Mouse (Mus musculus) liver, embryonic 16.5 days (tissue): ENCODE results near the gene Polr1a. TPM values are rescaled to one million over a fixed set of nuclear protein-coding genes. Genes with fewer than 3 reads are reported as not detected.

Experiments
- ATAC-seq: fragments of 200-750 bp; cut with Nextera tagmentation; 2 replicates; pipeline ENCODE4 v1.8.0; 2017; ENCODE audit warnings: low read depth, mild to moderate bottlenecking, moderate number of reproducible peaks, moderate library complexity
- H3K27ac ChIP-seq: fragments of 300-500 bp; sonication (generic); 2 replicates; pipeline ENCODE4 v1.5.1; 2014; ENCODE audit warnings: mild to moderate bottlenecking, low read length
- H3K27me3 ChIP-seq: fragments of 300-500 bp; sonication (generic); 2 replicates; pipeline ENCODE4 v1.6.1; 2014; ENCODE audit warnings: low read depth, low read length, mixed read lengths; ENCODE audit not compliant: control insufficient read depth, insufficient read depth
- H3K36me3 ChIP-seq: fragments of 300-500 bp; sonication (generic); 2 replicates; pipeline ENCODE4 v1.6.1; 2014; ENCODE audit warnings: mild to moderate bottlenecking; ENCODE audit not compliant: control insufficient read depth, insufficient read depth
- H3K4me1 ChIP-seq: fragments of 300-500 bp; sonication (generic); 2 replicates; pipeline ENCODE4 v1.6.1; 2014; ENCODE audit warnings: low read depth, low read length, mixed read lengths; ENCODE audit not compliant: control insufficient read depth
- H3K4me2 ChIP-seq: fragments of 300-500 bp; sonication (generic); 2 replicates; pipeline ENCODE4 v1.6.1; 2014; ENCODE audit warnings: low read depth, low read length, mixed read lengths
- H3K4me3 ChIP-seq: fragments of 300-500 bp; sonication (generic); 2 replicates; pipeline ENCODE4 v1.5.1; 2014; ENCODE audit warnings: low read depth, mild to moderate bottlenecking, low read length
- H3K9ac ChIP-seq: fragments of 300-500 bp; sonication (generic); 2 replicates; pipeline ENCODE4 v1.6.1; 2014; ENCODE audit warnings: low read depth, low read length
- H3K9me3 ChIP-seq: fragments of 300-500 bp; sonication (generic); replicated peaks from 2 replicates; pipeline ENCODE4 v1.6.1; 2016; ENCODE audit warnings: low read length; ENCODE audit not compliant: control insufficient read depth
- WGBS: fragments of 180-500 bp; shearing (Covaris S2); extraction: QIAGEN DNeasy Blood & Tissue Kit; methylation state at CpG from one replicate; pipeline ENCODE4 v1.1.7; 2014; ENCODE audit not compliant: insufficient replicate concordance; 5-methylcytosine and 5-hydroxymethylcytosine counted together
- polyA plus RNA-seq: library from polyadenylated mRNA; unstranded; fragments of >200 nt; fragmentation: Nextera tagmentation; extraction: Ambion mirVana; gene quantifications from 2 replicates; pipeline ENCODE4 v1.2.1, GENCODE M21; 2015

Polr1a gene
- polyA plus RNA-seq, 1 experiment from 2014 or later = 14.3 TPM

DNA sequence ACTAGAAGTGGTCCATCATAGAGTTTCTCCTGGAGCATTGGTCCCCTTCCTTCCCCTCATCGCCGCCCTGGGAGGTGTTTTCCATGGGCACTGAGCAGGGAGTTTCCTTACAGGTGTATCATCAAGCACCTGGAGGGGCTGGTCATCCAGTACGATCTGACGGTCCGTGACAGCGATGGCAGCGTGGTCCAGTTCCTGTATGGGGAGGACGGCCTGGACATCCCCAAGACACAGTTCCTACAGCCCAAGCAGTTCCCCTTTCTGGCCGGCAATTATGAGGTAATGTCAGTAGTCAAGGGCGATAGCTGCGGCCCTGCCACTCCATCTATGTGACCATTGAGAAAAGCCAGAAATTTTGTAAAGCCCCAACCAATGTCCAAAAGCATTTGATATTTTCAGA lies 54.7 kb downstream of the Polr1a start:
- H3K36me3 ChIP-seq = peaks cover 12% of the 10 kb centered on the region
- no peak overlapping the region for H3K9ac ChIP-seq
- H3K4me1 ChIP-seq = peaks cover 3% of the 10 kb centered on the region
- H3K27ac ChIP-seq = no peak overlapping the region
- no peak for ATAC-seq
- WGBS = 62% methylated on average over 11 of the region's 11 CpGs
- H3K4me3 ChIP-seq = no peak overlapping the region
- H3K4me2 ChIP-seq = no peak overlapping the region
- H3K27me3 ChIP-seq = no peaks in the 10 kb centered on the region
- H3K9me3 ChIP-seq = no peaks in the 10 kb centered on the region

DNA sequence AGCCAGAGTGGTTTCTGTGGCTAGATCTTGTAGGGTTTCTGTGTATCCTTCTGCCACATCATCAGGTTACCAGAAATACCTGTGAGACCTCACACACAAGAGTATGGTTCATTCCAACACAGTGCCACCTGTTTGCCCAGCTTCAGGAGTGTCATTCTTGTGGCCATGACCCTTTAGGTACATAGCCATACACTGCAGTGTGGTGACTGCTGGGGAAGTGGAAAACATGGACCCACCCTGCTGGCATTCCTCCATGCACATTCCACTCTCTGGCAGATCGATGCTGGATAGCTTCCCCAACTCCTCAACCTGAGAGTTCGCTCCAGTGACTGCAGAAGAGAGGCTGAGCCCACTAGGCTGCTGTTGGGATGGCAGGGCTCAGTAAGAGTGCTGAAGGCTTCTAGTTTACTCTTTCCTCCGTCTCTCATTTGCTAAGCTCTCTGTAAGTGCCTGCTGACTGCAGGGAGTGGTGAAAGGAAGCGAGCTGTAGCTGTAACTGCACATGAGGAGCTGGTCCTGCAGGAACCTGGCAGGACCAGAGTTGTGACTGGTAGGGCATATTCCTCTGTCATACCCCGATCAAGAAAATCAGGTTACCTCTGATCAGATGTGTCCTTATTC lies 57.9 kb downstream of the Polr1a start:
- H3K27ac ChIP-seq = no peak overlapping the region
- H3K4me3 ChIP-seq = no peak overlapping the region
- H3K27me3 ChIP-seq = no peaks in the 10 kb centered on the region
- ATAC-seq = no peak
- H3K36me3 ChIP-seq = peaks cover 19% of the 10 kb centered on the region
- H3K9ac ChIP-seq = no peak overlapping the region
- H3K4me1 ChIP-seq = peaks cover 3% of the 10 kb centered on the region
- 70% methylated on average over 5 of the region's 5 CpGs for WGBS
- no peak overlapping the region for H3K4me2 ChIP-seq
- no peaks in the 10 kb centered on the region for H3K9me3 ChIP-seq

DNA sequence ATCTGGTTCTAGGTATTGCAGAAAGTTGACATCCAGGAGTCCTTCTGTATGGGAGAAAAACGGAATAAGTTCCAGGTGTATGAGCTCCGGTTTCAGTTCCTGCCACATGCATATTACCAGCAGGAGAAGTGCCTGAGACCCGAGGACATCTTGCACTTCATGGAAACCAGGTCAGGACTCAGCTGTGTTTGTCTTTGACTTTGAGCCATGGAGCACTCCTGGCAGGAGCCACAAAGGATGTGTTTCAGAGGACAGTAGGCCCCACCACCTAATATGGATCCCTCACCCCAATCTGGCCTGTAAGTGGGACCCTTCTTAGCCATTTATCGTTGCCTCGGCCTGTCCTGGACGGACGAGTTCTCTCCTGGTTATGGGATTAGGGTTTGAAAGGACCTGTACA lies 59.0 kb downstream of the Polr1a start:
- no peaks in the 10 kb centered on the region for H3K27me3 ChIP-seq
- no peak overlapping the region for H3K4me3 ChIP-seq
- H3K4me2 ChIP-seq = no peak overlapping the region
- 80% methylated on average over 7 of the region's 7 CpGs for WGBS
- H3K4me1 ChIP-seq = no peaks in the 10 kb centered on the region
- H3K36me3 ChIP-seq = peaks cover 19% of the 10 kb centered on the region
- no peak overlapping the region for H3K27ac ChIP-seq
- H3K9me3 ChIP-seq = no peaks in the 10 kb centered on the region
- no peak for ATAC-seq
- no peak overlapping the region for H3K9ac ChIP-seq

DNA sequence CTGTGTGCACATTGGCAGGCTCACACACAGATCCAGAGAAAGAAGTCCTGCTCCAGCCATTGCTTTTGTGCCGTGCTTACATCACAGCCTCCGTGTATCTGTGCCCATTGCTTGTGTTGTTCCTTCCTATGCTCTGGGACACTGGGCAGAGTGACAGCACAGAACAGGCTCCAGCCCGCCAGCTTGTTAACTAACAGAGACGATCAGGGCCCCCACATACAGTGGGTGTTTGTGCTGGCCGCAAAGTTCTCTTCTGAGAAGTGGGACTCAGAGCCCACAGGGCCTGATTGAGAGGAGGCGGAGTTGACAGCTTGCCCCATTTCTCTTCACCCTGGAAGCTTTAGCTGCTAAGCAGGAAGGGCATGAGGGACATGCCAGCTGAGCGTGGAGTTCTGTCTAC lies 60.6 kb downstream of the Polr1a start:
- Histone ChIP-seq H3K9me3 (no peaks in the 10 kb centered on the region), H3K4me1 (no peaks in the 10 kb centered on the region), H3K27ac (no peak overlapping the region), H3K36me3 (peaks cover 27% of the 10 kb centered on the region), H3K4me3 (no peak overlapping the region), H3K9ac (no peak overlapping the region), H3K4me2 (no peak overlapping the region), H3K27me3 (no peaks in the 10 kb centered on the region)
- 77% methylated on average over 7 of the region's 7 CpGs for WGBS
- no peak for ATAC-seq

DNA sequence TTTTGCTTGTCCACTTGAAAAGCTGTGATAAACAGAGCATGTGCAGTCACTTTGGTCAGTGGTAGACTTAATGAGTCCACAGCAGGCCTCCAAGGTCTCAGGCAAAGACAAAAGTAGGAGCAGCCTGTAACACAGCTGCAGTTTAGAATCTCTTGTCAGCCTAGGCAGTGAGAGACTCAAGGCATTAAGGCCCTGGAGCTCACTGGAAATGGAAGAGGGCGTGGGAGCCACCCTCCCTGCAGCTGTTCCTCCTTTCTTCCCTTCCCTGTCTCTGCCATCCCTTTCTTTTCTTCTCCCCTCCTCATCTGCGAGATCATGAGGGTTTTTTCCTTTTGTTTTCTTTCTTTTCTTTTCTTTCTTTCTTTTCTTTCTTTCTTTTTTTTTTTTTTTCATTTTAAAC lies 61.3 kb downstream of the Polr1a start:
- H3K4me3 ChIP-seq = no peak overlapping the region
- H3K9ac ChIP-seq = no peak overlapping the region
- H3K4me2 ChIP-seq = no peak overlapping the region
- no peaks in the 10 kb centered on the region for H3K9me3 ChIP-seq
- no peaks in the 10 kb centered on the region for H3K27me3 ChIP-seq
- no peaks in the 10 kb centered on the region for H3K4me1 ChIP-seq
- WGBS = 70% methylated on average over 2 of the region's 2 CpGs
- peaks cover 33% of the 10 kb centered on the region for H3K36me3 ChIP-seq
- H3K27ac ChIP-seq = no peak overlapping the region
- ATAC-seq = no peak

DNA sequence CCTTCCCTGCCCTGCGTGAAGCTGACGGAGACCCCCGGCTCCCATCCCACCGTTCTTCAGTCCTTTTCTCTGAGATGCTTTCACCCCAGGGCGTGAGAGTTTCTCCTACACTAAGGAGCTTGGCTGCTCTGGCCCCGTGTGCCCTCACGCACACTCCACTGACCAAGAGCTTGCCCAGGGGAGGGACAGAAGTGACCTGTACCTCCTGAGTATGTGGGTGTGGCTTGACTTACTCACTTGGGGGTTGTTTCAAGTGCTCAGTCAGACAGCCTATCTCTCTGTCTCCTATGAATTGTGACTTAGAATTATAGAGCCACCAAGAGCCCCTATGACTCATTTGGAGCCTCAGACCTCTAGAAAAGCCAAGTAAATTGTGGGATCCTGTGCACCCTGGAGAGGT lies 67.7 kb downstream of the Polr1a start:
- ATAC-seq = no peak
- WGBS = 81% methylated on average over 7 of the region's 7 CpGs
- H3K36me3 ChIP-seq = peaks cover 34% of the 10 kb centered on the region

DNA sequence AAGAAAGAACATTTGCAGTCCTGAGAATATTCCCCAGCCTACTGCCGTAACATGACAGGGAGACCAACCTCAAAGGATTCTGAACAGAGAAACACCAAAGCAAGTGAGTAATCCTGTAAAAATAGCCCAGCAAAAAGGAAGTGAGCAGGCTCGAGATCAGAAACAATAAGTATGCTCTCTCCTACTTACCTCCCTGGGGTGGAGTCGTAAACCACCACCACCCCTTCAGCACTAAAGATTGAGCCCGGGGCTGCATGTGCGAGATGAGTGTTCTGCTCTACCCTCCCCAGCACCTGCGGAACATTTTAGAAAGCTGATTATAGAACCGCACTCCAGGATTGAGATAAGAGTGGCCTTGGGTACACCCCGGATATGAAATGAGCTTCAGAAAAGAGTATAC lies 71.3 kb downstream of the Polr1a start:
- H3K36me3 ChIP-seq = peaks cover 20% of the 10 kb centered on the region
- ATAC-seq = peak; percentile 30; the same call in 1 of the 2 replicates
- H3K9me3 ChIP-seq = no peaks in the 10 kb centered on the region
- H3K27ac ChIP-seq = peak overlapping the region; percentile 30
- no peak overlapping the region for H3K9ac ChIP-seq
- no peak overlapping the region for H3K4me3 ChIP-seq
- 34% methylated on average over 8 of the region's 8 CpGs for WGBS
- H3K4me1 ChIP-seq = peaks cover 7% of the 10 kb centered on the region; the same call in 1 of the 2 replicates
- H3K4me2 ChIP-seq = no peak overlapping the region
- no peaks in the 10 kb centered on the region for H3K27me3 ChIP-seq

More for the DNA sequence above, 67.7 kb downstream of the Polr1a start:
- H3K27me3 ChIP-seq = no peaks in the 10 kb centered on the region
- H3K9me3 ChIP-seq = no peaks in the 10 kb centered on the region
- H3K27ac ChIP-seq = no peak overlapping the region
- peaks cover 7% of the 10 kb centered on the region; the same call in 1 of the 2 replicates for H3K4me1 ChIP-seq
- no peak overlapping the region for H3K4me2 ChIP-seq
- no peak overlapping the region for H3K9ac ChIP-seq
- no peak overlapping the region for H3K4me3 ChIP-seq

DNA sequence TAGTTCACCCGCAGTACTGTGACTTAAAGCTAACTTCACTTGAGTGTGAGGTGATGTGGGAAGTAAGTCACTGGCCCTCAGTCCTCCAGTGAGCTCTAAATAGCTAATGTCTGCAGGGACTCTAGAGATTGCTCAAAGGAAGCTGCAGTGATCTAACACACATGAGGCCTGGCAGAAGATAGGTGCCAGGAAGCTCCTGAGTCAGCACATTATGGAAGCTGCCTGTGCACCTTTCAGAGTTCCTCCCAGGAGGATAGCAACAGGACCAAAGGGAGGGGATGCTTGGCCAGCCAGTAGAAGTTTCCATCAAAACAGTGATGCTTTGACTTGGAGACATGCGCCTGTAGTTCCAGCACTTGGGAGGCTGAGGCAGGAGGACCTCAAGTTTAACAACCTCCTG lies 71.7 kb downstream of the Polr1a start:
- ATAC-seq = no peak
- Histone ChIP-seq H3K9me3 (no peaks in the 10 kb centered on the region), H3K4me2 (no peak overlapping the region), H3K4me3 (no peak overlapping the region), H3K4me1 (peaks cover 7% of the 10 kb centered on the region; the same call in 1 of the 2 replicates), H3K36me3 (peaks cover 20% of the 10 kb centered on the region), H3K27me3 (no peaks in the 10 kb centered on the region), H3K9ac (no peak overlapping the region), H3K27ac (peak overlapping the region; percentile 30)
- WGBS = 57% methylated on average over 2 of the region's 2 CpGs

DNA sequence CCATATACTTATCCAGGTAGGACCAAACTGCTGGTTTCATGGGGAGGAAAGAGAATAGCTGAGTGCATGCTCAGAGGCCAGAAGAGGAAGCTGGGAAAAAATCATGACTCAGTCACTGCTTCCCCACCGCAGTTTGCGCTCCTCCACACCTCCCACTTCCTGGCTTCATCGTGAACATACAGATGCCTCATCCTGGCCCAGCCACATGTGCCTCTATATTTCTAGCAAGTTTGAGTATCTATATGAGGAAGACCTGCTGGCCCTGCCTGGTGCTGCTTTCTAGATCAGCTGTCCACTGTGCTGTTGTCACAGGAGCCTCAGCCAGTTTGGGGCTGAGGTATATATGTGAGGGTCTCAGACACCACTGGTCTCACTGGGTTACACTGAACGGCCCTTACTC lies 72.6 kb downstream of the Polr1a start:
- Histone ChIP-seq H3K4me1 (peaks cover 7% of the 10 kb centered on the region; the same call in 1 of the 2 replicates), H3K4me3 (no peak overlapping the region), H3K9ac (no peak overlapping the region), H3K4me2 (no peak overlapping the region), H3K27me3 (no peaks in the 10 kb centered on the region), H3K9me3 (no peaks in the 10 kb centered on the region), H3K36me3 (peaks cover 20% of the 10 kb centered on the region), H3K27ac (no peak overlapping the region)
- 48% methylated on average over 4 of the region's 4 CpGs for whole genome bisulfite sequencing
- 0 out of 2 replicates have a peak, but pooled peaks have one; percentile 24 for ATAC-seq
